Mouse (Mus musculus): ENCODE results near the gene Tepp.

The Tepp gene

DNA sequence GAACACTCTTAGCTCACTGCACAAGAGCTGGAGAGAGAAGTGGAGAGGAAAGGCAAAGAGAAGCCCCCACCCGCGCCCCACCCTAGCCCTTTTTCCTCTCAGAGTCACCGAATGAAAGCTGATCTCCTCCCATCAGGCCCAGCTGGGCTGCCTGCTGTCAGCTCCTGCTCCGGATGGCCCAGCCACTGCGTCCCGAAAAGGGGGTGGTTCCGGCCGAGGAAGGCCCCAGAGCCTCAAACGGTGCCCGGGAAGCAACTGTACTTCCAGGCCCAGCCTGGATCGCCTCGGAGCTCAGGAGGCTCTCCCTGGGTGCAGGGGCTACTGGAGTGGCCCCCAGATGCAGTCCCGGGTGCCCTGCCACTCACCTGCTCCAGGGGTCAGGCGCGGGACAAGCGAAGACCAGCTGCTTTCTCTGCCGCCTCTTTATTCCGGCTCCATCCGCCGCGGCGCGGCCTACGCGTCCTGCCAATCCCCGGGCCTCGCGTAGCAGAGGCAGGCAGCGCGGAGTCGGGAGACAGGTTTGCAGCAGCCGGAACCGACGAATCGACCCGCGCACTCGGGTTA is 20.9 kb downstream of the Tepp start:
- no peak for DNase-seq (ENCODE audit: low spot score in 2 of 2)

DNA sequence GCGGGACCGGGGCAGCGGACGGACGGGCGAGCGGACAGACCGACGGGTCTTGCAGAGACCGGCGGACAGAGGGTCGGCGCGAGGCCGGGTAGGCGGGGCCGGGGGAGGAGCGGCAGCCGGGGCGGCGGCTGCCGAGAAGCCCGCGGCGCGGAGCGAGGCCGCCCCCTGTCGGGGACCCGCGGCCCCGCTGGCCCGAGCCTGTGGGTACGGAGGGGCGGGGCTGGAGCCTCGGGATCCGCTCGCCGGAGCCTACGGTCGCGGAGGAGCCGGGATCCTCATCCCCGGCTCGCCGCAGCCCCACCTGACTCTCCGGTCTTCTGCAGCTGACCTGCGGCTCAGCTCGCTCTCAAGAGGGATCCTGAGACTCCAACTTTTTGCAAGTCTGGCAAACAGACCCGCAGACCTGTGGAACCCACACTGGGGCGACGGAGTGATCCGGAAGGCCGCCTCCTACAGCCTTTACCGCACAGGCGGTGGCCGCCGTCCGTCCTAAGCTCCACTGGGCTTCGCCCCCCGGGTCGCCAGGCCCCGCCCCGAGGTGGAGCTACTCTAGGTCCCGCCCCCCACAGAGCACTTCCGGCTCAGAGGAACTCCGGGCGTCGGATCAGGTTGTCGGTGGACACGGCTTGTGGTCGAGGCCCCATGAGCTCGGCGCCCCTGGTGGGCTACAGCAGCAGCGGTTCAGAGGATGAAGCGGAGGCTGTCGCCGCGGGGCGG is 21.5 kb downstream of the Tepp start, which contains the start of the genes Zfp319 and Usb1:
Gene Zfp319, minus strand, starts transcription at position 231 of the 717 bp plus-strand sequence.
Gene Usb1, plus strand, starts transcription at position 565 of the 717 bp plus-strand sequence.
- peak; percentile 93 to 94 for DNase-seq (ENCODE audit: low spot score in 2 of 2)

DNA sequence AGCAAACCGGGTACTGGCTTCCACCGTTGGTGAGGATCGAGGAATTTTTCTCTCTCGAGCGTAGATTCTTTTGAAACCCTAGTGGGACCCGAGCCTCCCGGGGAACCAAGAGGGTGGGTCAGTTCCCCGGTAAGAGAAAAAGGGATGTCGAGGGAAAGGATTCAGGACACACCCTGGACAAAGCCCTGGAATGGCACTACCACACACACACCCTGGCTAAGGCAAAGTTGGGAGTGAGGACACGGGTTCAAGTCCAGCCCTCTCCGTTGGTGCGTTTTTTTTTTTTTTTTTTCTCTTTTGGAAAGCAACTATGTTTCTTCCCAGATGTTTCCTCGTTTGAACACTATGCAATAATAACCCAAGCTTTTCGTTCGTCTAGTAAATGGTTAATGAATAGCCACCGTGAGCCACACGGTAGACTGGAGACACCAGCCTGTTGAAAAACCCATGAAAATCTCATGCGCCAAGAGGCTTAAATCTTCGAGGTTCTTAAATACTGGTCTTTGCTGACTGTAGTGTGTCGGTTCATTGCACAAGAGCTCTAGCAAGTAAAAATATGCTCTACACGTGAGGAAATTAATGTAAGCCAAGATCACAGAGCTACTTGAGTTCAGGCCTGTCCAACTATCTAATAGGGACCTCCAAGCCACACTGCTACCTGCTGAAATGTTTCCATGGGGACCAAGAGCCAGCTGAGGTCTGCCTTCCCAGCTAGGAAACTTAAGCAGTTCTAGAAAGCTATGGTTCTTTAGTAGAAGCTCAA is 22.3 kb downstream of the Tepp start:
- DNase-seq (ENCODE audit: low spot score in 2 of 2): no peak

DNA sequence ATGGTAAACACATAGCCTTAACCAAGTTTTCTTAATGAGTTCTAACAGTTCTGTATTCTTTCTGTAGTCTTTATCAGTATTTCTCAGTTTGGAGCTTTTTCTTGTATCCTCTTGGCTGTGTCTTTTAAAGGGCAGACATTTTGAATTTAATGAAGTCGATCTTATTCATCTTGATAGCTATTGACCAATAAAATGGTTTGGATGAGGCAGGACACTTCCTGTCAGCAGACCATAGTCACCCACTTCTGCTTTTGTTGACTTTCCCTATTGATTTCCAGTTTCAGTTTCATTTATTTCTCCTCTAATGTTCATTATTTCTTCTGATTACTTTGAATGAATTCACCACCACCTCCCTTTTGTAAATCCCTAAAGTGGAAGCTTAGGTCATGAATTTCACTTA is 25.3 kb downstream of the Tepp start:
- no peak for DNase-seq (ENCODE audit: low spot score in 2 of 2)

DNA sequence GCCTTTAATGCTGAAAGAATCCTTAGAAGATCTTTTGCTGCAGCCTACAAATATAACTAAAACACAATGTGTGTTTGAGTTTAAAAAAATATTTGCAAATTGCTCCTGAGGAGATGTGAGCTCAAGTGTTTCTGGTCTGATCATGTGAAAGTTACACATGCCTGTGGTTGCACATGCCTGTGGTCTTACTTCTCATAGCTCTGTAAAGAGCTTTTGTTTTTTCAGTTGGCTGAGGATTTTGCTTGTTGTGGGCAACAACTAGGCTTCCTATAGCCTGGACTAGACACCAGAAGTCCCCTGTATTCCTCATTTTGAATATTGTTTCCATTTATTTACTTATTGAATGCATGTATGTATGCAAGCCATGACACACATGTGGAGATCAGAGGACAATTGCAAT is 26.0 kb downstream of the Tepp start:
- no peak for DNase-seq (ENCODE audit: low spot score in 2 of 2)

DNA sequence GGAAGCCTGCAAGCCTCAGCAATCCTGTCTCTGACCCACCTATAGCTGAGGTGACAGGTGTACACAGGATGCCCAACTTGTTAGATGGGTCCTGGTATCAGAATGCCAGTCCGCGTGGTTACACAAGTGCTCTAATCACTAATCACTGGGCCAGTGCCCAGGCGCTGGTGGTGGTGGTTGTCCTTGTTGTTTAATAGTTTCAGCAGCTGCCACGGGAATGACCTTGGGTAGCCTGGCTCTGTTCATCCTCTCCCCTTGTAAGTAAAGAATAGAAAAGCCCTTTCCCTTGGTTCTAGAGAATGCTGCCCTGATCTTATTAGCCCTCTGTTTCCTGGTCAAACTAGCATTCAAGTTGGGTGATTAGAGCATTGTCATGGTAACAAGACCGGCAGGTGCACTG is 31.4 kb downstream of the Tepp start:
- no peak for DNase-seq (ENCODE audit: low spot score in 2 of 2)

DNA sequence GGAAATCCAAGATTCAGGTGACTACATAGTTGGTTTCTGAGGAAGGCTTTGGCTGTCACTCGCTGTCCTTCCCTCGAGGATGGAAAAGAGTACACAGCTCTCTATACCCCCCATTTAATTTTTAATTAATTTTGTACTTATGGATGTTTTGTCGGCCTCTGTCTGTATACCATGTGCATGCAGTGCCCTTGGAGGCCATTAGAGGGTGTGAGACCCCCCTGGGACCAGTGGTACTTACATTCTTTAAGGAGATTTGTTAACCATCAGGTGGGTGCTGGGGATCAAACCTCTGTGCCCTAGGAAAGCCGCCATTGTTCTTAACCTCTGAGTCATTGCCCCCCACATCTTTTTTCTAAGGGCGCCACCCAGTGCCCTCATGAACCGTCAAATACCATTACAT is 34.3 kb downstream of the Tepp start:
- DNase-seq (ENCODE audit: low spot score in 2 of 2): no peak

DNA sequence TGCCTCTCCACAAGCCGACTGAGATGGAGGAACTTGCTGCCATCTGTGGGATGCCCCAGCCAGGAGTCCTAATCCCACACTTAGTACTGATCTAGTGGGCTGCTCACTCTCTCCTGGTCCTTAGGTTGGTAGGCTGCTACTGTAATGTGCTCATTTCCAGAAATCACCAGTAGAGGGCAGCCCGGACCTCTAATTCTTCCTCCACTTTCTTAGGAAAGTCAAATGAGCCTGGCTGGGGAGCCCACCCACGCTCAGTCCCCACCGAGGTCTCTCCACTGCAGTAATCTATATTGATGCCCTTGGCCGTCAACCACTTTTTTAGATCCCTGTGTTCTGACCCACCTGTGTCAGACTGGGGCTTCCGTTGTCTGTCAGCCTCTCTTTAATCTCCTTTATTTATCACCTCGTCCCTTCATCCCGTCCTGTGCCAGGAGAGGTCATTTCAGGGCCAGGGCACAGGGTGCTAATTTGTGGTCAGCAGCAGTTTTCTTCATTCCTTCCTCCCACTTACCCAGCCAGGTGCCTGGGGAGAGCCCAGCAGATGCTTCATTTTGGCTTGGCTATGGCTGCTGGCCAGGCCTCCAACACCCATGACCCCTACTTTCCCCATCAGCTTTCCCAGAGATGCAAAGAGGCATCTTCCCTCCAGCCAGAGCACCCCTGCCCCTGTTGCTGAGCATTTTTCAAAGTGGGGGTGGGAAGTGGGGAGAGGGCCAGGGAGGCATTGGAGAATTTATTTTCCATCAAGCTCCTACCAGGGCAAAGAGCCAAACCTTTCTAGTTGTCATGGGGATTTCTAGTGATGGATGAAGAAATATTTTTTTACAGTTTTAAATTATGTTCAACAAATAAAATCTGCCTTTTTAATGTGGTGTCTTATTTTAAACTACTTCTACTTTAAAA is 36.5 kb downstream of the Tepp start:
- DNase-seq (ENCODE audit: low spot score in 2 of 2): peak; percentile 75 to 78

DNA sequence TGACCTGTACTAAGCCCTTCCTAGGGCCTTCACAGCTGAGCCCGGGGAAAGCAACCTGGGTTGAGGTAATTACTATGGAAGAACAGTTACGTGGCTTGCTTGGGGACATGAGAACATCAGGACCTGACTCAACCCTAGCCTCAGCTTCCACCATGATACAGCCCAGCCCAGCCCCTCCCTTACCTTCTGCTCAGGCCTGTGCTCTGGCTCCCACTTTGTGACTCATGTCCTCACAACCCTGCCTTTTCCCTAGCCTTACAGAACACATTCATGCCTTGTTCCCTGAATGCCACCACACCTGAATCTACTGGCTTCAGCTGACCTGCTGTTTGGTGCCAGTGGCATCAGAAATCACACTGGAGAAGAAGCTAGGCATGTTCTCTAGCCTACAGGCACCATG is 38.0 kb downstream of the Tepp start:
- no peak for DNase-seq (ENCODE audit: low spot score in 2 of 2)

DNA sequence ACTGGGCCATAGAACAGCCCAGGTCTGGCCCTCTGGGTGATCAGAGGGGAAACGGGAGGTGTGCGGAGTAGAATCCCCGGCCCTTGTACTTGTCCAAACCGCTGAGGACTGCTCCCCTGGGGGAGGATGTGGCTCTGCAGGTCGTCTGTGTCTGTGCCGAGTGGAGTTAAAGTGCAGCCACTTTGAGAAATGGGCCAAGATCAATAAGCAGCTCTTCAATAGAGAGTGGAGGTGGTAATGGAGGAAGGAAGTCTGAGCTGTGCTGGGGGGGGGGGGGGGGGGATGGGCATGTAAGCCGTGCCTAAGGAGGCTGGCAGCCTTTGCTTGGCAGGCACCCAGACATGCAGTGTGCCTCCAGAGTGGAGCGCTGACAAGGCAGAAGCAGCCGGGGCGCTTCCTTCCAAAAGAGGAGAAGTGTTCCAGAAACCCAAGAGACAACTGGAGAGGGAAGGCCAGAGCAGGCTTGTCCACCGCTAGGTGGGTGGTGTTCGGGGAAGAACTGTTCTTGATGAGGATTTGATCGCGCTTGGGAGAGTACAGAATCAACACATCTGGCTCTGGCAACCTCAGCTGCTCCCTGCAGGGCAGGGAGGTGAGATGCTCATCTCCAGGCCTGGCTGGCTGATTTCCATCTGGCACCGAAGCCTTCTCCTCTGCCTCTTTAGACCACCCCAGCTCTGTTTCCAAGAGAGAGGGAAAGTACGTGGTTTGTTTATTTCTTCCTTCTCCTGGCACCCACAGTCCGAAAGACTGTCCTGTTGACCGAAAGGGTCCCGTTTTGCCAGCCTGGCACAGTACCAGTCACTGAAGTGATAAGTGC is 38.7 kb downstream of the Tepp start:
- DNase-seq (ENCODE audit: low spot score in 2 of 2): peak; percentile 75 to 80

DNA sequence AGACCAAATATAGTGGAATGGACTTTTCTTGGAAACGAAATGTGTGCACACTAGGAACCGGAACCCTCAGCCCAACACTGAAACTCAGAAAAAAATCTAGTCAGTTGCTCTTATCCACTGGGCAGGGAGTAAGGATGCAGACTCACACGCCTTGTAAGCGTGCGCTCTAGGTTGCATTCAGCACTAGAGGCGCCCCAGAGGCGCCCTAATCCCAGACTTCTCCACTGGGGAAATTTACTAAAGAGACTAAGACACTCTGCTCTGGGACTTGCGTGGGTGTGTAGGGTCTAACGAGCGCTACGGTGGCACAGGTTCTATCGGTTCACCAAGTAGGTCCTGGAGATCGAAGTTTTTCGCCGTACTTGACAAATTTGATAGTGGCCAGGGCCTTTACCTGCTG is 41.1 kb downstream of the Tepp start:
- DNase-seq (ENCODE audit: low spot score in 2 of 2): no peak

DNA sequence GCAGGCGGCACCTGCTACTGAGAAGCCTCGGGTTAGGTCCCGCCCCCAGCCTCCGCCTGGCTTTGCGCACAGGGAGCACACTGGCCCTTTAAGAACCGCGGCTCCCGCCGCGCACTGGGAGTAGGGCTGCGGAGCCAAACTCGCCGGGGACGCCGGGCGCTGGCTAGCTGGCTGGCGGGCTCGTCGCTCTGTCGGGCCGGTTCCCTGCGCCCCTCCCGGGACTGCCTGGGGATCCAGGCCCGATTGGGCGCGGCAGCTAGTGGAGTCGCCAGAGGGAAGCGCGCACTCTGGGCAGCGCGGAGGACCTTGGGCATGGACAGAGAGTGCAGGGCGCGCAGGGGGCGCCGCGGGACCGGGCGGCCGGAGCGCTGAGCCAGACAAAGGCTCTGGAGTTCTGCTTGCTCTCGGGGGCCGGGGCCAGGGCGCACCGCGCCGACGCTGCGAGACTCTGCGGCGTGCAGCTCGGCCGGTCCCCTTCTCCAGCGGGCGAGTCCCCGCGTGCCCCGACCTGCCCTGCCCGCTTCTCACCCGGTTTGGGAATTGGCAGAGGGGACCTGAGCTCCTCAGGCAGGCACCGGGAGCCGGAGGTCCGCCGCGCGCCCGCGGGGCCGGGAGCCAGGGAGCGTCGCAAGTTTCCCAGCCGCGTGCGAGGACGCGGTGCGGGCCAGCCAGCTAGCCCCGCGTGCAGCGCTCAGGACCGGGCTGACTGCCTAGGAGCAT is 41.9 kb downstream of the Tepp start, which contains the start of gene Mmp15:
Gene Mmp15, plus strand, starts transcription at position 118 of the 720 bp plus-strand sequence.
- DNase-seq (ENCODE audit: low spot score in 2 of 2): peak in 1 of 2 experiments; percentile 72

DNA sequence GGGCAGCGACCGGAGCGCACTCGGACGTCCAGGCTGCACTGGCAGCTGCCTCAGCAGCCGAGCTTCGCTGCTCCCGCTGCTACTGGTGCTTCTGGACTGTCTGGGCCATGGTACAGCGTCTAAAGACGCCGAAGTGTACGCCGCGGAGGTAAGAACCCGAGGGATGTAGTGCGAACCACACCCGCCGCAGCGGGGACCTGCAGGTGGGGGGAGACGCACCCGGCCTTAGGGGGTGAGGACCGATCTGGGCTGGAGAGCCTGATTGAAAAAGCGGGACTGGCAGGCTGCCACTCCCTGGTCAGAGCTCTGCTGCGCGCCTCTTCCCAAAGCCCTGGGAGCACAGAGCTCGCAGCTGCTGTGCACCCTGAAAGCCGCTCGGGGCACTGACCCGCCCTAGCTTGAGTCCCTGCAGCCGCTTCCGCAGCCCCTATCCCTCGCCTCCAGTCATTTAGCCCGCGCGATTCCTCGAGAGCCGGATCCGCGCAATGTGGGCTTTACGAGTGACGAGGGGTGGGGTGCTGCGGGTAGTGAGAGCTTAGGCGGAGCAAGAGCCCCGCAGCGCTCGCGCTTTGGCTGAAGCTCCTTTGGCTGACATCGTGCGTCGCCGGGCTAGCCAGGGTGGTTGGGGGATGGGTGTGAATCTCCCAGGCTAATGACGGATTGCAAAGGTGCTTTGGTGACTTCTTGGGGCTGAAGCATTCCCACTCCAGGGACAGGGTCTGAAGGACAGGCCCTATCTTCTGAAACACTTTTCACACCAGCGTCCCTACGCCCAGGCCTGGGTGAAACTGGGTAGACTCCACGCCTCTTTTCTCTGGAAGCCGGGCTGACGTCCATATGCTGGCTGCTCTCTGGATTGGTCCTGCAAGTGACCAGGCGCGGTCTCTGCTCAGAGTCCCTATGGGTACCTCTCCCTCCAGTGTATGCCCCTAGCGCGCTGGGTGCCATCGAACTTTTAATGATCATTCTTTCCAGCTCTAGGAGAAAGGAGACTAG is 42.8 kb downstream of the Tepp start:
- DNase-seq (ENCODE audit: low spot score in 2 of 2): peak in 1 of 2 experiments; percentile 48

DNA sequence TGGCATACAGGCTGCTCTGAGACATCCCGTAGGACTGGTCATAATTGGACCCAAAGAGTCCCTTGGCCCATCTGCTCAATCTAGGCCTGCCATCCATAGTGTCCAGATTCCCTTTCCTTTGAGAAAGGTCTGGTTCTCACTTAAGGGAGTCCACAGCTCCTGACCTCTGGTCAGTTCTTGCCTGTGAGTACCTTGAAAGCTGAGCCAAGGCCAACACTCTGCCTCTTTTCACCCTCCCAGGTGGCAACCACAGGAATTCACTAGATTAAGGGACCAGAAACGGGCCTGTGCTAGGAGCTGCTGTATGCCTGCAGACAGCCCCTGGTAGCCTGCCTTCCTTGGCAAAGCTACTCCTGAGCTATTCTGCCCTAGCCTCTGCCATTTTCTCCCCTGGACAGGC is 44.2 kb downstream of the Tepp start:
- no peak for DNase-seq (ENCODE audit: low spot score in 2 of 2)

DNA sequence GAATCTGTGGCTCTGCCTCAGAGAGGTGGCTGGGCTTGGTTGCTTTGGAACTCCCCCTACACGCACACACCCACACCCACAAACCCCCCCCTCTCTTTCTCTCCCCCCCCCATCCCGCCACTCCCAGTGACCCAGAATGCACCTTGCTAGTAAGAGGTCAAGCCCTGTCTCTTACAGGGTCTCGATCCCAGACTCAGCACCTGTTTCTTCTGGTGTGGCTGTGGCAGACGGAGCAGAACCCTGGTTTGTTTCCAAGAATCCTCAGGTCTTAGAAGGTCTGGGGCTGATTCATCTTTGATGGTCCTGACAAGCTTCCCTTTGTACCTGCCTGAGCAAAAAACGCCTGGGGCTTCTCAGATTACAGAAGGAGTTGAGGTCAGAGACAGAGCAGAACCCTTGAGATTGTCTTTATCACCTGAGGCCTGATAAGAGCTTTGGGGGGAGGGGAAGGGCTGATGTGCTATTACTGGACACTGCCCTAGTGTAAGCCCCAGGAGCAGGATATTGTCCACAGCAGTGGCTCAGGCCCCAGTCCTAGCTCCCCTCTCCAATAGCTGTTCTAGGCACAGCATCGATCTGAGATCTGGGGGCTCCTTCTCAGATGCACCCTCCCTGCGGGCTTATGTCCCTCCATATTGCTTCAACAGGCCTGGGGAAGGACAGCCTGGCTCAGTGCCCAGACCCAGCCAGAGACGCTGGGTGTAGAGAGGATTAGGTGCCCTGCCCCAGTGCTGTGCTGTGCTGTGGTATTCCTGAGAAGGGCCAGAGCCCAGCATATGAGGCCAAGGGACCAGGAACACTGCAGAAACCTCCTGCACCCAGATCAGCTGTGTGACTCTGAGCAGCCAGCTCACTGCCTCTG is 48.4 kb downstream of the Tepp start:
- DNase-seq (ENCODE audit: low spot score in 2 of 2): no peak

DNA sequence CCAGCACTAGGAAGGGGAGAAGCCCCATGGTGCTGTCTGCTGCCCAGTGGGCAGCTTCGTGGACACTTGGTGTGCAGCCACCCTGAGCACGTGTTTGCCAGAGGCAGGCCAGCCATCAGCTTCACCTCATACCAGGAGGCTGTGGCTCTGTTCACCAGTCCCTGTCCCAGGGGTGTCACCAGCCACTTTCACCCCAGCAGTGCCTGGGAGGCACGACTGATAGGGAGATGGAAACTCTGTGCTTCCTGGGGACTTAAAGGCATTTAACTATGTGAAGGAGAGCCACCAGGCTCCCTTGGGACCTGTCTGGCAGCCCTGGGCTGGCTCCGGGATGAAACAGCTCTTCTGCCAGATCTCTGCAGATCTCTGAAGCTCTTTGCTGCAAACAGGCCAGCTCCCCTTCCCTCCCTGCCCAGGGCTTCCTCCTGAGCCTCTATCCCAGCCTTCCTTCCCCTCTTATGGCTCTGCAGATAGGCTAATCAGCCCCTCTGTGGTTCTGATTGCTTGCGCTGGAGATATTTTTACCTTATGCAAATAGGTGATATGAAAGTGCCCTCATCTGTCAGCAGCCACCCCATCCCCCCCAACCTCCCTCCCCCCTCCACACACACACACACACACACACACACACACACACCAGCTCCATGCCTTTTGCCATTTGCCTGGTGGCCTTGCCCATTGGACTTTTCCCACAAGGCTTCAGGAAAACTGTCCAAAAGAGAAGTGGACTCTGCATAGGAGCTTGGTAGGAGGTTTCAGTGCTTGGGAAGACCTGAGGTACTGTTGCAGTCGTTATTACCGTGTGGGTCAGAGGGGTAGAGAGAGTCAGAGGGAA is 50.0 kb downstream of the Tepp start:
- no peak for DNase-seq (ENCODE audit: low spot score in 2 of 2)

DNA sequence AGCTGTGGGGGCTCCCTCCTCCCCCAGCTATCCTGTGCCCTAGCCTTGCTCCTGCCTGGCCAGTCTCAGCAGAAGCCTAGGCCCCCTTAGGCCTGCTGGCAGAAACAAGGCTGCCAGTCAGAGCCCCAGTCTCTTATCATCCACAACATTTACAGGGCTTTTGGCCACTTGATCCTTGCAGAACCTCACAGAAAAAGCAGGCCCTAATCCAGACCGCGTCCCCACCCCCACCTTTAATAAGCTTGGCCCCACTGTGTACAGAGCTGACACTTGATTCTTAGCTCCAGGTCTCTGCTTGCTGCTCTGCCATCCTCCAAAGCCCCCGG is 50.6 kb downstream of the Tepp start:
- no peak for DNase-seq (ENCODE audit: low spot score in 2 of 2)
